Mouse (Mus musculus) R1 (cell line): Measurements from ENCODE around the gene Zc3h18.

Source experiments
- DNase-seq: peaks from one replicate; pipeline ENCODE4 v3.0.0-alpha.2; 2018; ENCODE audit warnings: low read depth, low spot score

Zc3h18 gene

GRCm38 (mm10) chr8:122393717-122394116 is 17.3 kb downstream of the Zc3h18 start:
- no peak for DNase-seq

- DNase-seq = no peak
These were observed 18.9 kb downstream of the Zc3h18 start for GRCm38 (mm10) chr8:122395291-122395690.

- no peak for DNase-seq
These were observed 21.8 kb downstream of the Zc3h18 start for GRCm38 (mm10) chr8:122398186-122398585.

GRCm38 (mm10) chr8:122405146-122405805 is 28.9 kb downstream of the Zc3h18 start:
- DNase-seq = no peak

GRCm38 (mm10) chr8:122407678-122408077 is 31.3 kb downstream of the Zc3h18 start:
- no peak for DNase-seq

GRCm38 (mm10) chr8:122414311-122414710 is 37.9 kb downstream of the Zc3h18 start:
- DNase-seq = peak; percentile 77

GRCm38 (mm10) chr8:122415554-122415953 is 39.1 kb downstream of the Zc3h18 start:
- no peak for DNase-seq

- no peak for DNase-seq
These were observed 43.6 kb downstream of the Zc3h18 start for GRCm38 (mm10) chr8:122419881-122420555.

GRCm38 (mm10) chr8:122421376-122422070 is 45.1 kb downstream of the Zc3h18 start, which contains the start of gene Il17c:
Gene Il17c (plus strand): TSS chr8:122422020.
- DNase-seq = no peak

GRCm38 (mm10) chr8:122423217-122423616 is 46.8 kb downstream of the Zc3h18 start:
- DNase-seq = no peak

GRCm38 (mm10) chr8:122423659-122424058 is 47.2 kb downstream of the Zc3h18 start:
- DNase-seq = peak; percentile 77

GRCm38 (mm10) chr8:122426145-122426544 is 49.7 kb downstream of the Zc3h18 start:
- DNase-seq = no peak

GRCm38 (mm10) chr8:122427607-122428006 is 51.2 kb downstream of the Zc3h18 start:
- no peak for DNase-seq

GRCm38 (mm10) chr8:122428163-122428562 is 51.8 kb downstream of the Zc3h18 start:
- no peak for DNase-seq

GRCm38 (mm10) chr8:122430058-122430636 is 53.7 kb downstream of the Zc3h18 start:
- no peak for DNase-seq

- DNase-seq = no peak
These were observed 54.2 kb downstream of the Zc3h18 start for GRCm38 (mm10) chr8:122430646-122431045.

GRCm38 (mm10) chr8:122431694-122432442 is 55.5 kb downstream of the Zc3h18 start:
- DNase-seq = no peak

GRCm38 (mm10) chr8:122432443-122433268 is 56.2 kb downstream of the Zc3h18 start, which contains the start of gene Cyba:
Gene Cyba (minus strand): TSS chr8:122432930.
- peak; percentile 78 for DNase-seq

- no peak for DNase-seq
These were observed 57.0 kb downstream of the Zc3h18 start for GRCm38 (mm10) chr8:122433269-122433905.

GRCm38 (mm10) chr8:122435375-122435774 is 59.0 kb downstream of the Zc3h18 start:
- peak; percentile 73 for DNase-seq
